Mouse (Mus musculus) splenic B cell, adult 2 months (primary cell): ENCODE measurements around the gene Olfr376.

Source experiments
- DNase-seq: peaks from one replicate; pipeline ENCODE4 v3.0.0-alpha.2; 2011; ENCODE audit warnings: low read depth, low spot score
- H3K27me3 ChIP-seq: 2 replicates; pipeline ENCODE4 v1.6.1; 2012; ENCODE audit warnings: mild to moderate bottlenecking, low read length, moderate library complexity, mixed read lengths; ENCODE audit not compliant: control insufficient read depth, poor library complexity, insufficient read depth, severe bottlenecking
- H3K36me3 ChIP-seq: 2 replicates; pipeline ENCODE4 v1.6.1; 2012; ENCODE audit warnings: mild to moderate bottlenecking, low read length, moderate library complexity, mixed read lengths; ENCODE audit not compliant: control insufficient read depth, poor library complexity, insufficient read depth, severe bottlenecking

Olfr376 gene

DNA sequence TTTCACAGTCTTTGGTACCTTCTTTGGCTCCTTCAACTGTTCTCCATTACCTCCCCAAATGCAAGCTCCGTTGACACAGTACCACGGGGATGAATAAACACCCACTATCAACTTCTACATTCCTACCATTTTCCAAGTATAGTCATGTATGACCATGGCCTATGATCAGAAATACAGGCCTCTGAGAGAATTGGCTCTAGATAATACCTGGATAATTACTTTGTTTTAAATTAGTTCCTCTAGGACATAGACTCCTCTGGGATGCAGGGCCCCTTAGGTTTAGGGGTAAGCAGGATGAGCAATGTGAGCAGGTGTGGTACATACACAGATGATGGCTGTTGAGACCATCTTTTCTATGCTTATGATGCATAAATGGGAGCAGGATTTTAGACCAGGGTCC lies at the start of gene Olfr376:
TSS of gene Olfr376 (plus strand) at position 301 of the 400 bp plus-strand sequence.
- Histone ChIP-seq H3K27me3 (no peaks in the 10 kb centered on the region), H3K36me3 (no peaks in the 10 kb centered on the region)
- DNase-seq = no peak

- no peak for DNase-seq
- Histone ChIP-seq H3K36me3 (no peaks in the 10 kb centered on the region), H3K27me3 (no peaks in the 10 kb centered on the region)
These were observed 46.9 kb upstream of the Olfr376 start for GRCm38 (mm10) chr11:73323906-73324830.

DNA sequence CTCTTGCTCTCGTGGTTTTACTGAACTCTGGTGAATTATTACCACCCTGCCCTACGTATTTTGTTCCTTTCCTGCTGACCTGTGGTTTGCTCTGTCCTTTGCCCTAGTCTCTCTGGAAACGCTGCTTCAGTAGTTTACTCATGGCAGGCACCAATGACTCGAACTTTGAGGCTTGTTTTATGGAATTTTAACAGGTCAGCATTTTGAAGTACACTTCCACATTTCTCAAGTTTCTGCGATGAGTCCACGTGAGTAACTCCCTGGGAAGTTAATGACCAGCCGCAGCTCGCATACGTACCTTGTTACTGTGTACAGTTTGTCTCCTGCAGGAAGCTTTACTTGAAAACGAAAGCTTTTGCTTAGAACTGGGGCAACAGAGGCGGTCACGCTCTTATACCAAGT lies 44.6 kb upstream of the Olfr376 start:
- no peaks in the 10 kb centered on the region for H3K36me3 ChIP-seq
- no peak for DNase-seq
- H3K27me3 ChIP-seq = no peaks in the 10 kb centered on the region

- Histone ChIP-seq H3K27me3 (no peaks in the 10 kb centered on the region), H3K36me3 (no peaks in the 10 kb centered on the region)
- no peak for DNase-seq
These were observed 43.7 kb upstream of the Olfr376 start for GRCm38 (mm10) chr11:73327361-73327760.

- Histone ChIP-seq H3K36me3 (no peaks in the 10 kb centered on the region), H3K27me3 (no peaks in the 10 kb centered on the region)
- DNase-seq = no peak
These were observed 41.6 kb upstream of the Olfr376 start, which contains the start of the genes Aspa, Gm49340 and Spata22 for GRCm38 (mm10) chr11:73329442-73329841. Aspa (minus strand) TSS chr11:73329596. Gm49340 (plus strand) TSS chr11:73329741. Spata22 (plus strand) TSS chr11:73329741.

DNA sequence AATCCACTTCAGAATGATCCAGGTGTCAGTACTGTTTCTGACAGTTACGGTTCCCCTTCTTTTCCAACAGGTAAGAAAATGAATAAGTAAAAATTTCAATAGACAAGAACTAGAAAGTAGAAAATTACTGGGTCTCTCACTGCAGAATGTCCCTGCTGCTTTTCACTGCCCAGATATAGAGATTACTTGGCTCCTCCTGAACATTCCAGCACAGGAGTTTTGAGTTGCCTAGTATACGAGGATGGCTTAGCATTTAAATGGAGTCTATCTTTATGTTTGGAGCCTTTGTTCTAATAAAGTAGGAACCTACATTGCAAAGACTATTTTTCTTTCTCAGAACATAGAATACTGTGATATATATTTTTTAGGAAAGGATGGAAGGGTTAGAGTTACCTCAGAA lies 37.7 kb upstream of the Olfr376 start:
- no peaks in the 10 kb centered on the region for H3K36me3 ChIP-seq
- DNase-seq = no peak
- no peaks in the 10 kb centered on the region for H3K27me3 ChIP-seq

DNA sequence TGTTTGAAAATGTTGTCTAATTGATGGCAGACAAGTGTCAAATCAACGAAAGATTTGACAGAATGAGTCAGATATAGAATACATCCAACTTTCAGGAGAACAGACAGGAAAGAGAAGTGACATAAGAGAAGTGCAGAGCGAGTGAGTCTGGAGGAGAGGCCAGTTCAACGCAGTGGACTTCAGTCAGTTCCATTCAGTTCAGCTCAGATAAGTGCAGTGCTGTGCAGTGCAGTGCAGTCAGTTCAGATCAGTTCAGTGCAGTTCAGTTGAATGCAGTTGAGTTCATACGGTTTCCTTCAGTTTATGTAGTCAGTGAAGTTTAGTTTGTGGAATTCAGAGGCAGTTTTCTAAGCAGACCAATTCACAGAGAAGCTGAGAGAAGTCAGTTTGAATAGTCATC lies 34.1 kb upstream of the Olfr376 start:
- H3K27me3 ChIP-seq = no peaks in the 10 kb centered on the region
- DNase-seq = no peak
- no peaks in the 10 kb centered on the region for H3K36me3 ChIP-seq

DNA sequence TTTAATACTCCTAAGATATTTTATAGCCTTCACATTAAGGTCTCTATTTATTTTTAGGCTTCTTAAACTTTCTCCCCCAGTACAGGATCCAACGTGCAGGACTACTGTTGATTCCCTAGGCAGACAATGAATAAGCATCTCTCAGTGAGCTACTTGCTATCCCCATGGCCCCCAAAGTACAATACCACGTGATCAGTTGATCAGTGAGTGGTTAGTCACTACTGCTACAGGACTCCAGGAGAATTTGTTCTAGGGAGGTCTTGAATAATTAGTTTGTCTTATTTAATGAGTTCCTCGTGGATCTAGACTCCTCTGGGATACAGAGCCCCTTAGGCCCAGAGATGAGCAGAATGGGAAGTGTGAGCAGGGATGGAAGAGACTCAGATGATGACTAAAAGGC lies 20.6 kb upstream of the Olfr376 start, which contains the start of gene Olfr20:
TSS of gene Olfr20 (plus strand) at position 301 of the 400 bp plus-strand sequence.
- DNase-seq = no peak
- H3K36me3 ChIP-seq = no peaks in the 10 kb centered on the region
- H3K27me3 ChIP-seq = no peaks in the 10 kb centered on the region

GRCm38 (mm10) chr11:73395374-73395773 lies 24.3 kb downstream of the Olfr376 start:
- H3K36me3 ChIP-seq = no peaks in the 10 kb centered on the region
- H3K27me3 ChIP-seq = no peaks in the 10 kb centered on the region
- DNase-seq = no peak

DNA sequence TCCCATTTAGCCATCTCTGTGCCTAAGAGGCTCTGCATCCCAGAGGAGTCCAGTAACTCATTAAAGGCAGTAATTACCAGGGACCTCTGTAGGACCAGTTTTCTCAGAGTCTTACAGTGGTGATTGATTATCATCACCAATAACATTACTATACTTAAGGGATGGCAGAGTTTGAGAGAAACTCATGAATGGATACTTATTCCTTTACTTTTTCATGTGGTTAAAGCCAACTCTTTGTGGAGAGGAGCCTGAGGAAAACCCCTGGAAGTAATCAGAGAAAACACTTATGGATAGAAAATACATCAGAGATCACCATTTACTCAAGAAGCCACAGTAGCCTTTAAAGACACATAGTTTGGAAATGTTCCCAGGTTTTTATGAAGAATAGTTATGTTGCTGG lies 28.5 kb downstream of the Olfr376 start, which contains the start of gene Olfr1:
TSS of gene Olfr1 (minus strand) at position 101 of the 400 bp plus-strand sequence.
- Histone ChIP-seq H3K36me3 (no peaks in the 10 kb centered on the region), H3K27me3 (no peaks in the 10 kb centered on the region)
- no peak for DNase-seq
